Mouse (Mus musculus) ES-E14 (cell line): ENCODE results near the gene Bach2. TPM values are rescaled to one million over a fixed set of nuclear protein-coding genes. Genes with fewer than 3 reads are reported as not detected.

Source experiments
- DNase-seq: peaks from one replicate; pipeline ENCODE4 v3.0.0-alpha.2; 2013; ENCODE audit warnings: low read depth, low spot score
- H3K27ac ChIP-seq: 2 replicates; pipeline ENCODE4 v1.5.1; 2012; ENCODE audit warnings: low read depth, mild to moderate bottlenecking, low read length, moderate library complexity, mixed read lengths; ENCODE audit not compliant: poor library complexity, insufficient read depth, severe bottlenecking
- H3K36me3 ChIP-seq: 2 replicates; pipeline ENCODE4 v1.6.1; 2012; ENCODE audit warnings: mild to moderate bottlenecking, low read length, moderate library complexity, mixed read lengths; ENCODE audit not compliant: control insufficient read depth, poor library complexity, insufficient read depth, severe bottlenecking
- H3K4me1 ChIP-seq, 2 experiments: fragments of 150-350 bp in 1 of 2; sonication (generic) in 1 of 2; 2 replicates each; pipeline ENCODE4 v1.6.1; 2012; ENCODE audit warnings: low read length in 2 of 2, mild to moderate bottlenecking in 1 of 2, mixed read lengths in 1 of 2; ENCODE audit not compliant: control insufficient read depth in 2 of 2, insufficient read depth in 2 of 2, poor library complexity in 1 of 2
- H3K4me3 ChIP-seq, 2 experiments: fragments of 150-350 bp in 1 of 2; sonication (generic) in 1 of 2; 2 replicates each; pipeline ENCODE4 v1.5.1; 2012; ENCODE audit warnings: low read length in 2 of 2, low read depth in 1 of 2, mild to moderate bottlenecking in 1 of 2, mixed read lengths in 1 of 2; ENCODE audit not compliant: insufficient read depth in 1 of 2, poor library complexity in 1 of 2, severe bottlenecking in 1 of 2
- H3K9ac ChIP-seq: 2 replicates; pipeline ENCODE4 v1.6.1; 2012; ENCODE audit warnings: low read depth, mild to moderate bottlenecking, low read length, mixed read lengths; ENCODE audit not compliant: poor library complexity, insufficient read depth, severe bottlenecking
- H3K9me3 ChIP-seq: fragments of 150-350 bp; sonication (generic); 2 replicates; pipeline ENCODE4 v1.6.1; 2012; ENCODE audit warnings: low read depth, mild to moderate bottlenecking, low read length; ENCODE audit not compliant: control insufficient read depth, insufficient read depth
- CHD2 ChIP-seq: IDR thresholded peaks from 2 replicates; pipeline ENCODE4 v1.6.1; 2014; ENCODE audit warnings: mild to moderate bottlenecking, low read depth, low read length, inconsistent platforms
- HCFC1 ChIP-seq: IDR thresholded peaks from 2 replicates; pipeline ENCODE4 v1.6.1; 2012; ENCODE audit warnings: low read length, inconsistent platforms, borderline replicate concordance; ENCODE audit not compliant: insufficient read depth
- MAFK ChIP-seq: IDR thresholded peaks from 2 replicates; pipeline ENCODE4 v1.6.1; 2014; ENCODE audit warnings: mild to moderate bottlenecking, low read depth, low read length, inconsistent platforms; ENCODE audit not compliant: insufficient read depth
- ZC3H11A ChIP-seq: IDR thresholded peaks from 2 replicates; pipeline ENCODE4 v1.6.1; 2012; ENCODE audit warnings: low read depth, mild to moderate bottlenecking, inconsistent platforms, low read length, borderline replicate concordance
- ZNF384 ChIP-seq: IDR thresholded peaks from 2 replicates; pipeline ENCODE4 v1.6.1; 2012; ENCODE audit warnings: low read depth, low read length, inconsistent platforms
- in situ Hi-C, 2 experiments: fragments of 600-800 bp; cut with MboI; formaldehyde crosslinking; loops; one replicate each; pipeline ENCODE4 v1.15.1; 2025; ENCODE audit warnings: low sequenced_read_pairs in 2 of 2, inconsistent platforms in 1 of 2; ENCODE audit not compliant: unreplicated experiment in 2 of 2
- total RNA-seq: library from RNA; depleted of rRNA; stranded (reverse); fragments of 300-350 nt; gene quantifications from 2 replicates; pipeline ENCODE4 v1.2.3, GENCODE M21; 2012

Bach2 gene
- total RNA-seq, 1 experiment: 3.3 TPM

DNA sequence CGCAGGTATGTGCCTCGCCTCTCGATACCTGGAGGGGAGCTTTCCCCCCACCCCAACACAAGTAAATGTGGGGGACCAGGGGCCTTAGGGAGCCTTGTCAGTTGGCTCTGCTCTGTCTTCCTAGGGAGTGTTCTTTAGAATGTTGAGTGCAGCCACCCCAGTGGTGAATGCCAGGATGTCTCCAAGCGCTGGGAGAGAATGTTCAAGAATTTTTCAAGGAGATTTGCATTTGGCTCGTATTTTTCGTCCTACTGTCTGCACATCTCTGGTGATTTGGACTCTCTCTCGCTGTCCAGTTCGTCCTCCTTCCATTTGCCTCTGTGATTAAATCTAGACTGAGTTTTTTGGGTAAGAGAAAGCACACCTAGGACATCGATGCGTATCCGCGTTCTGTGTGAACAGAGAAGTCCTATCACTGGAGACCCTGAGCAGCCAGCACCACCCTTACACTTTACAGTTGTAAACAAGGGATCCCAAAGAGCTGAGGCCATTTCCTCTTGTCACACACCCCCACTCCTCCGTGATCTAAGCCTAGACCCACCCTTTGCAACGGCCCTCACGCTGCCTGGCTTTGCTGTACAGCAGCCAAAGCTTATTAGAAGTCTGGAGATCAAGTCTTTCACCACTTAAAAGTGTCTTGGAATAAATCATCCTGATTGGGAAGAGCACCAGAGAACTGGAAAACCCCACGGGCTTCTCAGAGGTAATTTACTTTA, 143.2 kb downstream of the Bach2 start:
- no peak for DNase-seq
- Histone ChIP-seq H3K4me1 (peaks cover 0 to 4% of the 10 kb centered on the region in 2 experiments; a peak in 1 of 4 replicates), H3K9ac (no peak overlapping the region), H3K9me3 (no peaks in the 10 kb centered on the region), H3K36me3 (no peaks in the 10 kb centered on the region), H3K4me3 (no peak overlapping the region), H3K27ac (no peak overlapping the region)
- no peak for TF ChIP-seq HCFC1
- TF ChIP-seq CHD2: no peak
- TF ChIP-seq MAFK: no peak
- in situ Hi-C loops: no loop called here

DNA sequence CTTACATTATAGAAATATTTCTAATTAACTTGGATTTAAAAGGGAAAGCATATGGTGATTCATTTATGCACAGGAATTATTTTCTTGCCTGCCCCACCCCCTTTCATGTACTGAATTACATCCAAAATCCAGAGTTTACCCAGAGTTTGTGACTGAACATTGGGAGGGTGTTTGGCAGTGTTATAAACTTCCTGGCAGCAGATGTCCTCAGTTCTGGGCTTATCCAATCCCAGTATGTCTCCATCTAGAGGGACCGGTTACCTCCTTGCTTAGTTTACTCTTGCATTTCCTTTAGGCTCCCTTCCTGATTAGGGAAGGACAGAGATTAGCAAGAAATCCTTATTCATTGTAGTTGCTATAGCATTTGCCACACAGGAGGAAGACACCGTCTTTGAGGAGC, 146.5 kb downstream of the Bach2 start:
- DNase-seq: no peak
- H3K27ac ChIP-seq: no peak overlapping the region
- H3K4me3 ChIP-seq: no peak overlapping the region
- no peaks in the 10 kb centered on the region for H3K9me3 ChIP-seq
- H3K9ac ChIP-seq: no peak overlapping the region
- in situ Hi-C loops: no loop called here
- H3K4me1 ChIP-seq: peaks cover 0 to 4% of the 10 kb centered on the region in 2 experiments; a peak in 2 of 4 replicates
- H3K36me3 ChIP-seq: no peaks in the 10 kb centered on the region
- no peak for TF ChIP-seq MAFK

DNA sequence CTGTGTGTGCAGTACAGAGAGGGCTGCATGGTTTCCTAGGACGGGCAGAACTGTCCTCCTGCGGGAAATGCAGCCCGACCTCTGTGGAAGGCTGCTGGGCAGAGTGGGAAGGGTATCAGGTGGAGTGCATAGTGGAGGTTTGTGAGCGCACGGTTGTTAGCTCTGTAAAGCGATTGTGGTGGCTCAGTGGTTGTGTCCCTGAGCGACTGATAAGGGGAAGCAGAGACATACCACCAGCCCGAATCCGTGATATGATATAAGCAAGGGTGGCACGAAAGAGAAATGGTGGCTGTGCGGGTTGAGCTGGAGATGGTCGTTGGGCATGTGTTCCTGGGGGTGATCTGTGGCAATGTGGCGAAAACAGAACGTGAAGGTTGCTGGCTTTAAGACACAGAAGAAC, 147.0 kb downstream of the Bach2 start:
- Histone ChIP-seq H3K4me1 (peaks cover 0 to 4% of the 10 kb centered on the region in 2 experiments; a peak in 2 of 4 replicates), H3K27ac (no peak overlapping the region), H3K36me3 (no peaks in the 10 kb centered on the region), H3K9me3 (no peaks in the 10 kb centered on the region), H3K4me3 (no peak overlapping the region), H3K9ac (no peak overlapping the region)
- no peak for DNase-seq
- TF ChIP-seq MAFK (no peak), CHD2 (no peak), HCFC1 (no peak), ZC3H11A (no peak), ZNF384 (no peak)
- in situ Hi-C loops: no loop called here

DNA sequence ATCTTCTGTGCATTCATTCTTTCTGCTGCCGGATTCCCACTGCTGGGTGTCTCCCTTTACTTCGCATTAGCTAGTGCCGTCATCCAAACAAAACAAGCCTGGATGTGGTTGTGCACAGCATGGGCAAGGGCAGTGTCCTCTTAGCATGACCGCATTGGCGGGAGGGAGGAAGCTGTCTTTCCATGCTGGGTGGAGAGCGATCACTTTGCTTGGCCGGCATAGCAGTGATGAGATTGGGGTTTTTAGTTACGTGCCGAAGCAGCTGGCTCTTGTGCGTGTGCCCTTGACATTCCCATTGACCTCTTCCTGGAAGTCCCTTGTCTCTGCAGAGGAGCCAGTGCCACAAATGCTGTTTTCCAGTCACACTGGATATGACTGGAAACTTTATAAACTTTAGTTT, 147.7 kb downstream of the Bach2 start:
- no peak for TF ChIP-seq HCFC1
- TF ChIP-seq MAFK: no peak
- no peak for TF ChIP-seq ZC3H11A
- TF ChIP-seq ZNF384: no peak
- H3K9ac ChIP-seq: no peak overlapping the region
- H3K9me3 ChIP-seq: no peaks in the 10 kb centered on the region
- H3K27ac ChIP-seq: no peak overlapping the region
- peaks cover 0 to 4% of the 10 kb centered on the region in 2 experiments; a peak in 2 of 4 replicates for H3K4me1 ChIP-seq
- H3K36me3 ChIP-seq: no peaks in the 10 kb centered on the region
- in situ Hi-C loops: no loop called here
- no peak overlapping the region for H3K4me3 ChIP-seq
- no peak for DNase-seq

DNA sequence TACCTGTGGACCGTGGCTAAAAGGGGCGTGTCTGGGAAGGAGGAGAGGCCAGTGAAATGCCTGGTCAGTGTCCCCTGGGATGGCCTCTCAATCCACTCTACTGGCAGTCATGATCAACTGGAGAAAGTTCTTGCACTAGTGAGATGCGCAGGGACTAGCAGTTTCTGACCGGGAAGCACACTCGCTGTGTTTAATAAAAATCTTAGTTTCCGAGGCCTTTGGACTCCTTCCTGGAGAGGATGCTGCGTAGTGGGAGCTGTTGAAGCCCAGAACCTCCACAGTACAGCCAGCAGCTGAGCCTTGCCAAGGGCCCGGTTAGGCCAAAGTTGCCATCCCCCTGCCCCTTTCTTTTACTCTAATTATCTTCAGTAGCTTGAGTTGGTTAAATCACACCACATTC, 148.3 kb downstream of the Bach2 start:
- Histone ChIP-seq H3K36me3 (no peaks in the 10 kb centered on the region), H3K9me3 (no peaks in the 10 kb centered on the region), H3K4me1 (peaks cover 0 to 2% of the 10 kb centered on the region in 2 experiments; a peak in 2 of 4 replicates), H3K27ac (no peak overlapping the region), H3K9ac (no peak overlapping the region), H3K4me3 (no peak overlapping the region)
- no peak for TF ChIP-seq ZNF384
- no peak for TF ChIP-seq MAFK
- no peak for TF ChIP-seq ZC3H11A
- TF ChIP-seq HCFC1: no peak
- TF ChIP-seq CHD2: no peak
- no peak for DNase-seq
- in situ Hi-C loops: no loop called here
